Mouse (Mus musculus): ENCODE measurements around the gene Nav1. TPM values are rescaled to one million over a fixed set of nuclear protein-coding genes. Genes with fewer than 3 reads are reported as not detected.
A peak's percentile ranks its signal among the peaks of the same experiment; 100 is the strongest.

The Nav1 gene
- polyA plus RNA-seq, 1 experiment from 2014 or later = 1.1 TPM

DNA sequence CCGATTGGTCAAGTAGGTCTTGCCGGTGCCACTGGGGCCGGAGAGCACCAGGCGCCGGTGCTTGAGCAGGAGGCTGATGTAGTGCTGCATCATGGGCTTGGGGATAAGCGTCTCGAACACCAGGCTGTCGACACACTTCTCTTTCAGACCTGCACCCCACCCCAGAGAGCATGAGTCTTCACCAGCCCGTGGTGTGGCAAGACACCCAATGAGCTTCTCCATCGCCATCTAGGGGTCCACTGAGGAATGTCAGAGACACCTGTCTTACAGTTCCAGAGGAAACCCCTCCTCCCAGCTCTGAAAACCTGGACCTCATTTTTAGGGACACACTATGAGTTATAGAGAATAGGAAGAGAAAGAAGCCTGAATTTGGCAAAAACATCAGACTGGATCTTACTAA lies 154.8 kb downstream of the Nav1 start:
- 53% methylated on average over 10 of the region's 10 CpGs for WGBS (ENCODE audit: insufficient replicate concordance)
- no peak overlapping the region for H3K4me2 ChIP-seq (ENCODE audit: low read depth, low read length)
- H3K4me1 ChIP-seq (ENCODE audit: control insufficient read depth, low read depth, low read length) = no peaks in the 10 kb centered on the region
- H3K4me3 ChIP-seq (ENCODE audit: low read depth, low read length) = no peak overlapping the region
- H3K36me3 ChIP-seq (ENCODE audit: control insufficient read depth, insufficient read depth) = no peaks in the 10 kb centered on the region
- ATAC-seq (ENCODE audit: low read depth) = no peak
- no peaks in the 10 kb centered on the region for H3K9me3 ChIP-seq (replicated peaks; ENCODE audit: control insufficient read depth, low read length)
- H3K27ac ChIP-seq (ENCODE audit: low read length) = no peak overlapping the region
- H3K27me3 ChIP-seq (ENCODE audit: control insufficient read depth, insufficient read depth, low read depth, low read length) = no peaks in the 10 kb centered on the region
- no peak overlapping the region for H3K9ac ChIP-seq (ENCODE audit: low read depth, low read length)

DNA sequence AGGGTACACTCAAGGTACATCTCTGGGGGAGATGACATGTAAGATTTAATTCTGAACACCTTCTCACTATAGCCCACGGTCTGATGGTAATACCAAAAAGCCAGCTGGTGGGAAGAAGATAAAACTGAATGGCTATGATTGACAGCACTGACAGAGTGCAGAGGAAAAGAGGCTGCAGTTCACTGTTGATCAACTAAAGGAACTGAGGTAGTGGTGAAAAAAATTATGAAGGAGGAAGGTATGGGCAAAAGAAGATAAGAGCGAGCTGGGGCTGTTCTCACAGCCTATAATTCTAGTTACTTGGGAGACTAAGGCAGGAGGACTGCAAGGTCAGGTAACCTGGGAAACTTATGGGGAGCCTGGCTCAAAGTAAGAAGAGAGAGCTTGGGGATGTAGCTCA lies 155.7 kb downstream of the Nav1 start:
- 18% methylated on average over 2 of the region's 2 CpGs for WGBS (ENCODE audit: insufficient replicate concordance)
- Histone ChIP-seq H3K27me3 (ENCODE audit: control insufficient read depth, insufficient read depth, low read depth, low read length) (no peaks in the 10 kb centered on the region), H3K9ac (ENCODE audit: low read depth, low read length) (no peak overlapping the region), H3K4me2 (ENCODE audit: low read depth, low read length) (no peak overlapping the region), H3K36me3 (ENCODE audit: control insufficient read depth, insufficient read depth) (no peaks in the 10 kb centered on the region), H3K9me3 (replicated peaks; ENCODE audit: control insufficient read depth, low read length) (no peaks in the 10 kb centered on the region), H3K27ac (ENCODE audit: low read length) (no peak overlapping the region), H3K4me1 (ENCODE audit: control insufficient read depth, low read depth, low read length) (no peaks in the 10 kb centered on the region), H3K4me3 (ENCODE audit: low read depth, low read length) (no peak overlapping the region)
- ATAC-seq (ENCODE audit: low read depth) = no peak

DNA sequence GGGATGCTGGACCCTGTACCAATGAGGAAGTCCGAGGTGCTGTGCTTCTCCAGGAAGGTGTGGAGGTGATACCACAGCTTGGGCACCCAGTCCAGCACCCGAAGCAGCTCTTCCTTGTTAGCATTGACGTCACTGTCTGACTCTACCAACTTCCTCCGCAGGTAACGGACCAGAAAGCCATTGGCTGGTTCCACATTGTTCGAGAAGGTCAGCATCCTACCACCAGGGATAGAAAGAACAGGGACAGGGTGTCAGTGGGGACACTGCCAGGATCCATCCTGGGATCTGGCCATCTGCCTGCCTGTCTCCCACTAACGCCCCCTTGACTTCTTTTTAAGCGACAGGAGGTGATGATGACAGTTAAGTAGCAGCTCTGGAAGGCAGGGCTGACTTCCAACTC lies 157.2 kb downstream of the Nav1 start:
- WGBS (ENCODE audit: insufficient replicate concordance) = 53% methylated on average over 8 of the region's 8 CpGs

GRCm38 (mm10) chr1:135448940-135449339 lies 158.2 kb downstream of the Nav1 start:
- no peak overlapping the region for H3K9ac ChIP-seq (ENCODE audit: low read depth, low read length)
- no peak overlapping the region for H3K27ac ChIP-seq (ENCODE audit: low read length)
- no peaks in the 10 kb centered on the region for H3K9me3 ChIP-seq (replicated peaks; ENCODE audit: control insufficient read depth, low read length)
- H3K4me3 ChIP-seq (ENCODE audit: low read depth, low read length) = no peak overlapping the region
- ATAC-seq (ENCODE audit: low read depth) = no peak
- H3K36me3 ChIP-seq (ENCODE audit: control insufficient read depth, insufficient read depth) = no peaks in the 10 kb centered on the region
- H3K4me2 ChIP-seq (ENCODE audit: low read depth, low read length) = no peak overlapping the region
- WGBS (ENCODE audit: insufficient replicate concordance) = 76% methylated on average over 5 of the region's 5 CpGs
- H3K27me3 ChIP-seq (ENCODE audit: control insufficient read depth, insufficient read depth, low read depth, low read length) = no peaks in the 10 kb centered on the region
- H3K4me1 ChIP-seq (ENCODE audit: control insufficient read depth, low read depth, low read length) = no peaks in the 10 kb centered on the region

More for the DNA sequence above, 157.2 kb downstream of the Nav1 start:
- no peaks in the 10 kb centered on the region for H3K4me1 ChIP-seq (ENCODE audit: control insufficient read depth, low read depth, low read length)
- H3K9me3 ChIP-seq (replicated peaks; ENCODE audit: control insufficient read depth, low read length) = no peaks in the 10 kb centered on the region
- H3K4me2 ChIP-seq (ENCODE audit: low read depth, low read length) = no peak overlapping the region
- no peaks in the 10 kb centered on the region for H3K36me3 ChIP-seq (ENCODE audit: control insufficient read depth, insufficient read depth)
- ATAC-seq (ENCODE audit: low read depth) = no peak
- H3K27me3 ChIP-seq (ENCODE audit: control insufficient read depth, insufficient read depth, low read depth, low read length) = no peaks in the 10 kb centered on the region
- no peak overlapping the region for H3K4me3 ChIP-seq (ENCODE audit: low read depth, low read length)
- no peak overlapping the region for H3K27ac ChIP-seq (ENCODE audit: low read length)
- H3K9ac ChIP-seq (ENCODE audit: low read depth, low read length) = no peak overlapping the region

GRCm38 (mm10) chr1:135443506-135443905 lies 163.6 kb downstream of the Nav1 start:
- WGBS (ENCODE audit: insufficient replicate concordance) = 78% methylated on average over 12 of the region's 12 CpGs
- Histone ChIP-seq H3K27me3 (ENCODE audit: control insufficient read depth, insufficient read depth, low read depth, low read length) (no peaks in the 10 kb centered on the region), H3K9ac (ENCODE audit: low read depth, low read length) (no peak overlapping the region), H3K36me3 (ENCODE audit: control insufficient read depth, insufficient read depth) (no peaks in the 10 kb centered on the region), H3K4me2 (ENCODE audit: low read depth, low read length) (no peak overlapping the region), H3K4me3 (ENCODE audit: low read depth, low read length) (no peak overlapping the region), H3K4me1 (ENCODE audit: control insufficient read depth, low read depth, low read length) (no peaks in the 10 kb centered on the region), H3K27ac (ENCODE audit: low read length) (no peak overlapping the region), H3K9me3 (replicated peaks; ENCODE audit: control insufficient read depth, low read length) (no peaks in the 10 kb centered on the region)
- ATAC-seq (ENCODE audit: low read depth) = no peak

GRCm38 (mm10) chr1:135441861-135442260 lies 165.2 kb downstream of the Nav1 start:
- no peak for ATAC-seq (ENCODE audit: low read depth)
- H3K9ac ChIP-seq (ENCODE audit: low read depth, low read length) = no peak overlapping the region
- H3K9me3 ChIP-seq (replicated peaks; ENCODE audit: control insufficient read depth, low read length) = no peaks in the 10 kb centered on the region
- 71% methylated on average over 3 of the region's 3 CpGs for WGBS (ENCODE audit: insufficient replicate concordance)
- no peaks in the 10 kb centered on the region for H3K27me3 ChIP-seq (ENCODE audit: control insufficient read depth, insufficient read depth, low read depth, low read length)
- no peaks in the 10 kb centered on the region for H3K36me3 ChIP-seq (ENCODE audit: control insufficient read depth, insufficient read depth)
- no peak overlapping the region for H3K4me2 ChIP-seq (ENCODE audit: low read depth, low read length)
- no peaks in the 10 kb centered on the region for H3K4me1 ChIP-seq (ENCODE audit: control insufficient read depth, low read depth, low read length)
- H3K4me3 ChIP-seq (ENCODE audit: low read depth, low read length) = no peak overlapping the region
- H3K27ac ChIP-seq (ENCODE audit: low read length) = no peak overlapping the region

- Histone ChIP-seq H3K9me3 (replicated peaks; ENCODE audit: control insufficient read depth, low read length) (no peaks in the 10 kb centered on the region), H3K36me3 (ENCODE audit: control insufficient read depth, insufficient read depth) (no peaks in the 10 kb centered on the region)
- ATAC-seq (ENCODE audit: low read depth) = no peak
Observed at GRCm38 (mm10) chr1:135440986-135441385, 166.1 kb downstream of the Nav1 start.

GRCm38 (mm10) chr1:135438801-135439200 lies 168.3 kb downstream of the Nav1 start:
- Histone ChIP-seq H3K27me3 (ENCODE audit: control insufficient read depth, insufficient read depth, low read depth, low read length) (no peaks in the 10 kb centered on the region), H3K4me2 (ENCODE audit: low read depth, low read length) (no peak overlapping the region), H3K9me3 (replicated peaks; ENCODE audit: control insufficient read depth, low read length) (no peaks in the 10 kb centered on the region), H3K9ac (ENCODE audit: low read depth, low read length) (no peak overlapping the region), H3K36me3 (ENCODE audit: control insufficient read depth, insufficient read depth) (no peaks in the 10 kb centered on the region), H3K4me3 (ENCODE audit: low read depth, low read length) (no peak overlapping the region), H3K4me1 (ENCODE audit: control insufficient read depth, low read depth, low read length) (no peaks in the 10 kb centered on the region), H3K27ac (ENCODE audit: low read length) (no peak overlapping the region)
- 66% methylated on average over 6 of the region's 6 CpGs for WGBS (ENCODE audit: insufficient replicate concordance)
- ATAC-seq (ENCODE audit: low read depth) = no peak

More at GRCm38 (mm10) chr1:135440986-135441385, 166.1 kb downstream of the Nav1 start:
- Histone ChIP-seq H3K4me1 (ENCODE audit: control insufficient read depth, low read depth, low read length) (no peaks in the 10 kb centered on the region), H3K4me2 (ENCODE audit: low read depth, low read length) (no peak overlapping the region), H3K27ac (ENCODE audit: low read length) (no peak overlapping the region), H3K4me3 (ENCODE audit: low read depth, low read length) (no peak overlapping the region), H3K27me3 (ENCODE audit: control insufficient read depth, insufficient read depth, low read depth, low read length) (no peaks in the 10 kb centered on the region), H3K9ac (ENCODE audit: low read depth, low read length) (no peak overlapping the region)
- 54% methylated on average over 6 of the region's 6 CpGs for WGBS (ENCODE audit: insufficient replicate concordance)

DNA sequence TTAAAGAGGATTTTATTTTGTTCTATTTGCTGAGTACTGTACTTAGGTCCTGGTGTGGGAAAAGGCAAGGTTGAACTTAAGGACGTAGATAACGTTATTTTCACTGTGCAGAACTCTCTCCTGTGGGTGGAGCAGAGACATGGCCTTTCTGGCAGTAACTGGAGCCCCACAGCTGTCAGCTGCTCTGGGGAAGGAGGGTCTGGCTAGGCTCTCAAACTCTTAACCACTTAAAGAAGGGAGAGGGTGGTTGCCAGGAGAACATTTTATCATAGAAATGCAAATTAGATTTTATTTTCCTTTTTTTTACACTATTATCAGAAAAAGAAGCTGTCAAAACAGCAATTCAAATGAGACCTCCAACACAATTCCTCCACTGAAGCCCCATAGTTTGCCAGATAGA lies 171.3 kb downstream of the Nav1 start:
- Histone ChIP-seq H3K27ac (ENCODE audit: low read length) (no peak overlapping the region), H3K36me3 (ENCODE audit: control insufficient read depth, insufficient read depth) (no peaks in the 10 kb centered on the region), H3K4me2 (ENCODE audit: low read depth, low read length) (no peak overlapping the region), H3K9ac (ENCODE audit: low read depth, low read length) (no peak overlapping the region), H3K9me3 (replicated peaks; ENCODE audit: control insufficient read depth, low read length) (no peaks in the 10 kb centered on the region), H3K4me3 (ENCODE audit: low read depth, low read length) (no peak overlapping the region), H3K27me3 (ENCODE audit: control insufficient read depth, insufficient read depth, low read depth, low read length) (no peaks in the 10 kb centered on the region), H3K4me1 (ENCODE audit: control insufficient read depth, low read depth, low read length) (peaks cover 4% of the 10 kb centered on the region)
- ATAC-seq (ENCODE audit: low read depth) = 0 out of 2 replicates have a peak, but pooled peaks have one; percentile 19
- 3% methylated on average over 2 of the region's 2 CpGs for WGBS (ENCODE audit: insufficient replicate concordance)
